Mouse (Mus musculus): ENCODE results near the gene Tmem59. TPM values are rescaled to one million over a fixed set of nuclear protein-coding genes. Genes with fewer than 3 reads are reported as not detected.
A peak's percentile ranks its signal among the peaks of the same experiment; 100 is the strongest.

Tmem59 gene
- polyA plus RNA-seq, 1 experiment from 2014 or later = 265 TPM

DNA sequence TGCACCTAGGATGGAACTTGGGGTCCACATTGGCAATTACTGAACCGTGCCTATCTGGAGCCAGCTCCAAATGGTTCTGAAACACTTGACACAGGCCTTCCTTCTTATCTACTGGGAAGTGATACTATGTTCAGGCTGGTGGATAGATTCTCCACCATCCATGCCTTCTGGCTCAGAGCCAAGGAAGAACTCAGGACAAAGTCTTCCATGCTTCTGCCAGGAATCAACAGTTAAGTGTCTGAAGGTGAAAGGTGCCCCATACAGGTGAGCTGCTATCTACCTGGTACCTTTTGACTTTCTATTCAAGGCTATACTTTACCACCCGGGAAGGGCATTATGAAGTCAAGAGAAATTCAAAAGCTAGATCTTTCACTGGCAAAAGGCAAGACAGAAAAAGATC is 60.1 kb downstream of the Tmem59 start:
- H3K9ac ChIP-seq (ENCODE audit: low read length) = no peak overlapping the region
- no peak overlapping the region for H3K27ac ChIP-seq (ENCODE audit: low read depth, low read length)
- H3K9me3 ChIP-seq (ENCODE audit: control insufficient read depth, low read length) = no peaks in the 10 kb centered on the region
- H3K4me1 ChIP-seq (replicated peaks; ENCODE audit: control insufficient read depth, insufficient read depth, low read length) = no peaks in the 10 kb centered on the region
- no peak for DNase-seq (ENCODE audit: low spot score)
- H3K4me3 ChIP-seq (ENCODE audit: low read depth, low read length) = no peak overlapping the region
- peaks cover 5% of the 10 kb centered on the region; the same call in 1 of the 2 replicates for H3K36me3 ChIP-seq (ENCODE audit: control insufficient read depth, insufficient read depth, low read length)
- no peaks in the 10 kb centered on the region for H3K27me3 ChIP-seq (ENCODE audit: control insufficient read depth, insufficient read depth, low read length)
- H3K4me2 ChIP-seq (ENCODE audit: low read depth, low read length, severe bottlenecking) = no peak overlapping the region
- ATAC-seq (replicated peaks; ENCODE audit: low FRiP score) = no peak
- WGBS = 96% methylated on average over 2 of the region's 2 CpGs

DNA sequence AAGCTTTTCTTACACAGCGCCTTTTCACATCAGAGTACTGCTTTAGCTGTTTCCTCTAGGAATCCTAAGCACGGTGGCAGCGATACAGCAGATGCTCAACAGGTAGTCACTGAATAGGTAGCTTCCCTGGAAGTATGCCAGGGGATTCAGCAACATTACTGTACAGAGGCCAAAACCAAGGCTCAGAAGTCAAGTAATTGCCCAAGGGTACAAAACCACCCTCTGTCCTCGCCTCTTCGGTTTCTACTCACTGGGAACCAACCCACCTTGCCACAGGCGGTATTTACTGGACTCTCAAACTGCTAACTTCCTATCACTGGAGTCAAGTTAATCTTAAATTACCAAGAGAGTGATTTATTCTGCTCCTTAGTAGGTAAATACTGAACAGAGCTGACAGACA is 62.0 kb downstream of the Tmem59 start:
- Histone ChIP-seq H3K9ac (ENCODE audit: low read length) (no peak overlapping the region), H3K36me3 (ENCODE audit: control insufficient read depth, insufficient read depth, low read length) (peaks cover 5% of the 10 kb centered on the region; the same call in 1 of the 2 replicates), H3K27ac (ENCODE audit: low read depth, low read length) (no peak overlapping the region), H3K4me1 (replicated peaks; ENCODE audit: control insufficient read depth, insufficient read depth, low read length) (no peaks in the 10 kb centered on the region), H3K27me3 (ENCODE audit: control insufficient read depth, insufficient read depth, low read length) (no peaks in the 10 kb centered on the region), H3K4me3 (ENCODE audit: low read depth, low read length) (no peak overlapping the region), H3K4me2 (ENCODE audit: low read depth, low read length, severe bottlenecking) (no peak overlapping the region), H3K9me3 (ENCODE audit: control insufficient read depth, low read length) (no peaks in the 10 kb centered on the region)
- DNase-seq (ENCODE audit: low spot score) = no peak
- 94% methylated on average over 6 of the region's 6 CpGs for WGBS
- ATAC-seq (replicated peaks; ENCODE audit: low FRiP score) = no peak

DNA sequence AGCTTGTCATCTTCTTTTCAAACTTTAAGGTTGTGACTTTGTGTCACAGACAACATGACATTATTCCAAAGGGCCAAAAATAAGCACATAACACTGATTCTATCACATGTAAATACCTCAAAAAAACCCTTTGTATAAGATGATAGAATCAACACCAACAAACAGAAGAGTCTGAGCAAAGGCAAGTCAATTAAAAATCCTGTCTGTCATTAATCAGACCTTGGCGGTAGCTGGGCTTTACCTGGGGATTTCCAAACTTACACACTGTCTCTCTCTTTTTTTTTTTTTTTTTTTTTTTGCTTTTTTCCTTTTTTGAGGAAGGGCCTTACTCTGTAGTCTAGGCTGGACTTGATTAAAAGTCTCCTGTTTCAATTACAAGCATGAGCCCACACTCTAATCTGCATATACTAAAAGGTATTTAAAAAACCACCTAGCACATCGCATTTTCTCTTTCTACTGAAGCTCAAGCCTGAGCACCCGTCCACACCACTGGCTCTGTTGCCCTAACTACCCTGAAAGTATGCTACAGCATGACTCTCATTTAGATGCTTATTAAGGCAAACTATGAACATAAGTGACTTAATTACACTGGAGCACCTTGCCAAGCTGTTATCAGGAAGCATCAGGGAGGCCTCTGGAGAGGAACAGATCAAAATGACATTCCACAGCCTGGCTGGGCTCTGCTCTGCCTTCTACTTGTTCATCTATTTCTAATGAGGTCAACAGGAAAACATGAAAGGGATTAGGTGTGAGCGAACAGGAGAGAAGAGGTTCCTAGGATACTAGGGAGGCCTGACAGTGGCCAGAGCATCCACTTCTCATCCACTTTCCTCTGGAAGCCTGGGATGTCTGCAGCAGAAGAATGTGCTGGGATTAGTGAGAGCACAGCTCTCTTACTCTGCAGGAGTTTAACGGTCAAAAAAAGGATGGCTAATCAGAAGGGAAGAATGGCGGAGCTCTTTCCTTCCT is 65.5 kb downstream of the Tmem59 start:
- Histone ChIP-seq H3K27me3 (ENCODE audit: control insufficient read depth, insufficient read depth, low read length) (no peaks in the 10 kb centered on the region), H3K27ac (ENCODE audit: low read depth, low read length) (no peak overlapping the region), H3K4me1 (replicated peaks; ENCODE audit: control insufficient read depth, insufficient read depth, low read length) (no peaks in the 10 kb centered on the region), H3K36me3 (ENCODE audit: control insufficient read depth, insufficient read depth, low read length) (peaks cover 5% of the 10 kb centered on the region; the same call in 1 of the 2 replicates), H3K9ac (ENCODE audit: low read length) (no peak overlapping the region), H3K4me3 (ENCODE audit: low read depth, low read length) (no peak overlapping the region), H3K4me2 (ENCODE audit: low read depth, low read length, severe bottlenecking) (no peak overlapping the region), H3K9me3 (ENCODE audit: control insufficient read depth, low read length) (no peaks in the 10 kb centered on the region)
- WGBS = 70% methylated on average over 6 of the region's 6 CpGs
- DNase-seq (ENCODE audit: low spot score) (no peak), ATAC-seq (replicated peaks; ENCODE audit: low FRiP score) (no peak)

DNA sequence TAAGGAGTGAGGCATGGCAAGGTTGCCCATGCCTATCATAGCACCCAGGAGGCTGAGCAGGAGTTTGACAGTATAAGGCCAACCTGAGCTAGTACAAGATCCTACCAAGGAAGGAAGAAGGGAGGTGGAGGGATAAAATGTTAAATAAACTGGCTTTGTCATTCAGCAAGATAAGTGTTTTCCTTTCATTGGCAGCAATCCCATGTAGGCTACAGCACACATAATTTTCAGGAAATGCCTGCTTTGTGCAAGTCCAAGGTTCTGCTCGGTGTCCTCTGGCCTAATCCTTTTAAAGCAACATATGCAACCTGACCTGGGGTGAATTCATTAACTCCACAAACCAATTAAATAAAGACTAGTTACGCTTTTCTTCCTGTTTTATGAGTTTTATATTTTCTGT is 67.2 kb downstream of the Tmem59 start:
- Histone ChIP-seq H3K36me3 (ENCODE audit: control insufficient read depth, insufficient read depth, low read length) (peaks cover 3% of the 10 kb centered on the region; the same call in 1 of the 2 replicates), H3K4me3 (ENCODE audit: low read depth, low read length) (no peak overlapping the region), H3K27me3 (ENCODE audit: control insufficient read depth, insufficient read depth, low read length) (no peaks in the 10 kb centered on the region), H3K27ac (ENCODE audit: low read depth, low read length) (no peak overlapping the region), H3K4me1 (replicated peaks; ENCODE audit: control insufficient read depth, insufficient read depth, low read length) (0 out of 2 replicates have a peak, but pooled peaks cover 3% of the 10 kb centered on the region), H3K9ac (ENCODE audit: low read length) (no peak overlapping the region), H3K4me2 (ENCODE audit: low read depth, low read length, severe bottlenecking) (no peak overlapping the region), H3K9me3 (ENCODE audit: control insufficient read depth, low read length) (no peaks in the 10 kb centered on the region)
- no peak for DNase-seq (ENCODE audit: low spot score)
- no peak for ATAC-seq (replicated peaks; ENCODE audit: low FRiP score)
- 81% methylated on average over 2 of the region's 2 CpGs for WGBS

DNA sequence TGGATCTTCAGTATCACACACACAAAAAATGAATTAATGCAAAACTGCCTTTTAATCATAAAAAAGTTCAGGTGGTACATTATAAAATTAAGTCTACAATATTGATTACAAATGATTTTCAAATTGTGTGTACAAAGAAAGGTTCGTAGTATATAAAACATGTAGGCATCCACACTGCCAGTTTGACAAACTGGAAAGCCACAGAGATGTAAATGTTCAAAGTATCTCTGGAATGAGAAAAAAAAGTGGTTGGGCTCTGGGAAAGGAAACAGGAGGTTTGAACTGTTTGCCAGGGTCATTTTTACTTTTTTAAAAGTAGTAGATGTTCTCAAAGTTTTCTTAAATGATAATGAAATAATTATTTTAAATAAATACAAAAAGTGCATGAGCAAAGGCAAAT is 67.8 kb downstream of the Tmem59 start:
- Histone ChIP-seq H3K27me3 (ENCODE audit: control insufficient read depth, insufficient read depth, low read length) (no peaks in the 10 kb centered on the region), H3K4me2 (ENCODE audit: low read depth, low read length, severe bottlenecking) (no peak overlapping the region), H3K36me3 (ENCODE audit: control insufficient read depth, insufficient read depth, low read length) (no peaks in the 10 kb centered on the region; the same call in 1 of the 2 replicates), H3K4me1 (replicated peaks; ENCODE audit: control insufficient read depth, insufficient read depth, low read length) (0 out of 2 replicates have a peak, but pooled peaks cover 3% of the 10 kb centered on the region), H3K27ac (ENCODE audit: low read depth, low read length) (no peak overlapping the region), H3K4me3 (ENCODE audit: low read depth, low read length) (no peak overlapping the region), H3K9me3 (ENCODE audit: control insufficient read depth, low read length) (no peaks in the 10 kb centered on the region), H3K9ac (ENCODE audit: low read length) (no peak overlapping the region)
- no peak for DNase-seq (ENCODE audit: low spot score)
- 91% methylated on average over 1 of the region's 1 CpGs for WGBS
- no peak for ATAC-seq (replicated peaks; ENCODE audit: low FRiP score)

DNA sequence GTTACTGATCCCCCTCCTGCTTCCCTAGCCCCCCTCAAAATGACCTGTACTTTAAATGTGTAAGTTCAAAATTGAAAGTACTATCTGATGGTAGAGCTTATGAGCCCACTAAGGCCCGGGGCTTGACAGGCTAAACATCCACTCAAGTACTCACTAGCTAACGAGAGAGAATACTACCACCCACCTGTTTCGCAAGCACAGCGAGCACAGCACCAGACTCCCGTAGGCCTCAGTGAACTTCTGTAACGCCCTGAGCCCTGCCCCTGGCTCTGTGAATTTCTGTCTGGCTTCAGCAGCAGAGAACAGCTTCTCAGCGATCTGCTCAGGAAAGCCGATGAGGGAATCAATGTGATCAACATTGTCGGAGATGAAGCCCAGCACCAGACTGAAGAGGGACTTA is 68.9 kb downstream of the Tmem59 start:
- no peak overlapping the region for H3K4me3 ChIP-seq (ENCODE audit: low read depth, low read length)
- no peak overlapping the region for H3K27ac ChIP-seq (ENCODE audit: low read depth, low read length)
- 82% methylated on average over 9 of the region's 9 CpGs for WGBS
- H3K9ac ChIP-seq (ENCODE audit: low read length) = no peak overlapping the region
- 0 out of 2 replicates have a peak, but pooled peaks cover 3% of the 10 kb centered on the region for H3K4me1 ChIP-seq (replicated peaks; ENCODE audit: control insufficient read depth, insufficient read depth, low read length)
- H3K9me3 ChIP-seq (ENCODE audit: control insufficient read depth, low read length) = no peaks in the 10 kb centered on the region
- H3K36me3 ChIP-seq (ENCODE audit: control insufficient read depth, insufficient read depth, low read length) = no peaks in the 10 kb centered on the region
- no peak overlapping the region for H3K4me2 ChIP-seq (ENCODE audit: low read depth, low read length, severe bottlenecking)
- DNase-seq (ENCODE audit: low spot score) (no peak), ATAC-seq (replicated peaks; ENCODE audit: low FRiP score) (no peak)
- H3K27me3 ChIP-seq (ENCODE audit: control insufficient read depth, insufficient read depth, low read length) = no peaks in the 10 kb centered on the region

DNA sequence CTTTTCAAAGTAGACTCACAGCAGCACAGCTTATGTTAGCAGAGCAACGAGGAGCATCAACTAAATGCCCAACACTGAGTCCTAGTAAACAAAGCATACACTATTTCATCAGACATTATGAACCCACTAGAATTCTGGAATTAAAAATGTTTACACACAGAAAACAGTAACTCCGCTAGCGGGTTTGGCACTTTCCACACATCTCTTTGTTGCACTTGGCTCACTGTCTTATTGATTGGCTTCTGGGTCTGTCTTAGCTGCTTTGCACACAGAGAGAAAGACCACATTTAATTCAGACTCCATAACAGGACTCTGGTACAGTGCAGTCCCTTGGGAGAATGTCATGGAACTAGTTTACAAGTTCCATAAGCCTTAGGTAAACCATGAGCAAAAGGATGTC is 69.9 kb downstream of the Tmem59 start:
- no peak overlapping the region for H3K27ac ChIP-seq (ENCODE audit: low read depth, low read length)
- WGBS = 92% methylated on average over 3 of the region's 3 CpGs
- H3K9me3 ChIP-seq (ENCODE audit: control insufficient read depth, low read length) = no peaks in the 10 kb centered on the region
- no peak for DNase-seq (ENCODE audit: low spot score)
- H3K36me3 ChIP-seq (ENCODE audit: control insufficient read depth, insufficient read depth, low read length) = no peaks in the 10 kb centered on the region
- 0 out of 2 replicates have a peak, but pooled peaks cover 3% of the 10 kb centered on the region for H3K4me1 ChIP-seq (replicated peaks; ENCODE audit: control insufficient read depth, insufficient read depth, low read length)
- no peak overlapping the region for H3K4me3 ChIP-seq (ENCODE audit: low read depth, low read length)
- H3K27me3 ChIP-seq (ENCODE audit: control insufficient read depth, insufficient read depth, low read length) = no peaks in the 10 kb centered on the region
- H3K4me2 ChIP-seq (ENCODE audit: low read depth, low read length, severe bottlenecking) = no peak overlapping the region
- no peak for ATAC-seq (replicated peaks; ENCODE audit: low FRiP score)
- no peak overlapping the region for H3K9ac ChIP-seq (ENCODE audit: low read length)

DNA sequence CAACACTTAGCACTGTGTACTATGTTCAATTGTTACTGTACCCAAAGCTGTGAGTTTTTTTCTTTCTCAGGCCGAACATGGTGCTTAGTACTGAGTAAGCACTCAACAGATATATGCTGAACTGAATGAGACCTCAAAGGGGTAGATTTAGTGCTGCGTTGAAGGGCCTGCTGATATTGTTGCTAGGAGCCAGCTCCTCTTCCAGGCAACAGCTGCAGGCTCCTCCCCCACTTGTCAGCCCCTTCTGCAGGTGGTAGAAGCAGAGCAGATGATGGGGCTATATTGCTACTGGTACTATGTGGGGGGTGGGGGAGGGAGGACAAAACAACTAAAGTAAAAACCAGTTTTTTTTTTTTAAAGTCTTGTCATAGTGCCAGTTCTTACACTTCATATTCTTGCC is 71.3 kb downstream of the Tmem59 start:
- Histone ChIP-seq H3K9ac (ENCODE audit: low read length) (no peak overlapping the region), H3K27me3 (ENCODE audit: control insufficient read depth, insufficient read depth, low read length) (no peaks in the 10 kb centered on the region), H3K4me2 (ENCODE audit: low read depth, low read length, severe bottlenecking) (no peak overlapping the region), H3K4me1 (replicated peaks; ENCODE audit: control insufficient read depth, insufficient read depth, low read length) (0 out of 2 replicates have a peak, but pooled peaks cover 3% of the 10 kb centered on the region), H3K27ac (ENCODE audit: low read depth, low read length) (0 out of 2 replicates have a peak overlapping the region, but pooled peaks have one; percentile 7), H3K36me3 (ENCODE audit: control insufficient read depth, insufficient read depth, low read length) (no peaks in the 10 kb centered on the region), H3K9me3 (ENCODE audit: control insufficient read depth, low read length) (no peaks in the 10 kb centered on the region), H3K4me3 (ENCODE audit: low read depth, low read length) (no peak overlapping the region)
- ATAC-seq (replicated peaks; ENCODE audit: low FRiP score) (no peak), DNase-seq (ENCODE audit: low spot score) (no peak)
- 75% methylated on average over 2 of the region's 2 CpGs for WGBS
